Mouse (Mus musculus): Measurements from ENCODE around the gene Zbtb26.

DNA sequence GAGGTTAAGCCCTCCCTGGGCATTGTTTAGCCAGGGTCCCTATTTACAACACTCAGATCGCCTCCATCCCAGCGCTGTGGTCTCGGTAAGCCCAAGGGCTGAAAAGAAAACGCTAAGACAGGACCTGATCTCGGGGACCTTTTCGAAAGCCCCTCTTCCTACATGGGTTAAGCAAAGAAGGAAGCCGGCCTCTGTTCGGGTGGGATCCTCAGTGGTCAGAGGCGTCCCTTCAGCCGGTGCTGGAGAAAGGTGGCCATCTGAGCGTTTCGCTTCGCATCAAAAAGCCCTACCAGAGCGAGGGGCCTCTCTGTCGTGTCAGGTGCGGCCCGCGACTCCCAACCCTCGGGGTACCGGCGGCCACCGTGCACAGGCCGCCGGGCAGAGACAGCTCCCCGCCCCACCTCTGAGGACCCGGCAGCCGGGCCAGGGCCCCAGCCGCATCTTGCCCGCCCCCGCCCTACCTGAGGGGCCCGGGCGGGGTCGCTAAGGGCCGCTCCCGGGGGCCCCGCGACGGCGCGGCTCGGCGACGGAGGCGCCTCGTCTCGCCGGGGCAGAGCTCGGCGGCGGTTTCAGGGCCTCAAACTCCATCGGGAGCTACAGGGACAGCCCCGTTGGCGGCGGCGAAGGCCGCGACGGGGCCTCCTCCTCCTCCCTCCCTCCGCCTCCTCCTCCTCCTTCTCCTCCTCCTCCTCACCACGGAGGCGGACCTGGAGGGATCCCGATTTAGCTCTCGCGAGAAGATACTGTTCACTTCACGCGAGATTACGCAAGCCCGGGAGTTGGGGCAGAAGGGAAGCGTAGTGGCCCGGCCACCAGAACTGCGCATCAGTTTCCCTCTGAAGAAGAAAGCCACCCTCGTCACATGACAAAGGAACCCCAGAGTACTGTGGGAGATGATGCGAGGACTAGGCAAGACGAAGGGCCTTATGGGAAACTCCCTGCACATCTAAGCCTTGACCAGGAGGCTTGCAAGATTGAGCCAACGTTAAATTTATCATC, 20.3 kb downstream of the Zbtb26 start, which contains the start of gene Rc3h2:
- TF ChIP-seq TAL1 (IDR thresholded peaks at IDR 0.05; ENCODE audit: low read length) (no peak), GATA1 (IDR thresholded peaks at IDR 0.05; ENCODE audit: low read length) (no peak)

Measured in erythroblast, embryonic 14.5 days (primary cell).